Mouse (Mus musculus): ENCODE data around the gene Ppy.
A peak's percentile ranks its signal among the peaks of the same experiment; 100 is the strongest.

Gene Ppy

DNA sequence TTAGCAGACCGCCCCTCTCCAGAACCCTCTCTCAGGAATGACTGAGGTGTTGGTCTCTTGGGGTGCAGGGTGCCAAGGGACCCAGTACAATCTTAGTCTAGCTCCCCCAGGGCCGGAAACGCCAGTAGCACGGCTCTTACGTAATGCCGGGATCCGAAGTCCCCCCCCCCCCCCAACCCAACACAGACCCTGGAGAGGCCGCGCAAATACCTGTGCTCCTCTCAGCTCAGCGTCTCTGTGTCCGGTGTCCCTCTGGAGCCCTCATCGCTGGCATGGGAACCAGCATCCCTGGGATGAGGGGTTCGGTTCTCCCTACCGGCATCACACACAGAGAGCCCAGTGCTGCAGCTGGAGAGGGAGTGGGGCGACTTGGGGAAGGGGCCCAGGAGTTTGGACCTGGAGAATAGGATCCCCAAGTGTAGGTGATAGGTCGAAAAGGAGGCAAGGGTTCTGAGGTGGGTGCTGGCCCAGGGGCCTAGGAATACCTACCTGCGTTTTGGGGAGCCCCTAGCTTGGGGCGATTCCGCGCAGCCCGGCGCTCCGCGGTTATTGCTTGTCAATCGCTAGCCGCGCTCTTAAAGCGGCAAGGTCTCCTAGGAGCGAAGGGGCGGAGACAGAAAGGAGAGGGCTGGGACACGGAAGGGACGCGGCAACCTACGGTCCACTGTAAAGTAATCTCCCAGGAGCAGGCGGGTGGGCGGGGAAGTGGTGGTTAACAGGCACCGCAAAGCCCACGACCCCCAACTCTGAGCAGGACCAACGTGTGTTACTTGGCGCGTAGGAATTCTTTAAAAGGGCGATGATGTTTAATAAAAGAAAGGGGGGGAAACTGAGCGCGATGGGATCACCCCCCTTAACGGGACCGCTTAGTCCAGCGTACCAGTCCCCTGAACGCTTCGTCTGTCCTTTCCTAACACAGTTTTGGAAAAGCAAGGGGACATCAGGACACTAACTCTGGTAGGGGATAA, 12.9 kb downstream of the Ppy start, which contains the start of gene Mpp2:
Mpp2 (minus strand) TSS at position 585 of the 968 bp plus-strand sequence.
- no peak for DNase-seq (ENCODE audit: low read depth, low spot score)

DNA sequence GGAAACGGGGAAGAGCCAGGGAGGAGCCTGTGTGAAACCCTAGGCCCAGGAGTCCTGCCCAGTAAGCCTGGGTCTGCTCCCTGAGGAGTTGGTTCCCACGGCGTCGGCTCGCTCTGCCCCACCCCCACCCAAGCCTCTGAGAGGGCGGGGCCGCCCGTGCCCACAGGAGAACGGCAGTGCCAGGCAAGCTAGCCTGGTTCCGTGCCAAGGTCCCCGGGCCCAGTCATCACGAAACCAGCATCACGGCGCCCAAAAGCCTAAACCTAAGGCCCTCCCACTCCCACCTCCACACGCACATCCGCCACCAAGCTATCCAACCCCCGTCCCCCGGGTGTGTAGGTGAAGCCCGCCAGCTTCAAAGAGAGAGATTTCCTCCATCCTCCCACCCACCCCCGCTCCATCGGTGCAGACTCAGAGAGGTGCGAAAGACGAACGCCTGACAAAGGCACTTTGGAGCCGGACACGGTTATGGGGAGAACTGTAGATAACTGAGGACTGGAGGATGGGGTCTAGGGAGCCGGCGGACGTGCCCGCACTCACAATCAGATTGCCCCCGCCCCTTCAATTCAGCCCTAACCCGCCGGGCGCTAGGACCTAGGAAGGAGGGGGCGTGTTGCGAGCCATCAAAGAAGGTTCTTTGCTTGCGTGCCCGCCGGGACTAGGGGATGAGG, 13.9 kb downstream of the Ppy start:
- no peak for DNase-seq (ENCODE audit: low read depth, low spot score)

DNA sequence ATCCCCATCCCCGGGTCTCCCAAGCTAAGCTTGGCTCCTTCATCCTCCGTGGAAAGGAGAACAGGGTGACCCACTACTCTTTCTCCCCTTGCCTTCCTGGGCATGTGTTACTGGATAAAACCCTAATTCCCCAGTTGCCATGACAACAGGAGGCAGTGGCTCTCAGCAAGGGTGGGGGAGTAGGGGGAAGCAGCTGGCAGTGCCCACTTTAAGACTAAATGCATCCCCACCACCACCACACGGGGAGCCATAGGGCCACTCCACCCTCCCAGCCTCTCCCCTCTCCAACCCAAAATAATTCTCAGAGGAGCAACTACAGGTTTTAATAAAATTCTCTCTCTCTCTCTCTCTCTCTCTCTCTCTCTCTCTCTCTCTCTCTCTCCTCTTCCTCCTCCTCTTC, 14.8 kb downstream of the Ppy start:
- DNase-seq (ENCODE audit: low read depth, low spot score): no peak

DNA sequence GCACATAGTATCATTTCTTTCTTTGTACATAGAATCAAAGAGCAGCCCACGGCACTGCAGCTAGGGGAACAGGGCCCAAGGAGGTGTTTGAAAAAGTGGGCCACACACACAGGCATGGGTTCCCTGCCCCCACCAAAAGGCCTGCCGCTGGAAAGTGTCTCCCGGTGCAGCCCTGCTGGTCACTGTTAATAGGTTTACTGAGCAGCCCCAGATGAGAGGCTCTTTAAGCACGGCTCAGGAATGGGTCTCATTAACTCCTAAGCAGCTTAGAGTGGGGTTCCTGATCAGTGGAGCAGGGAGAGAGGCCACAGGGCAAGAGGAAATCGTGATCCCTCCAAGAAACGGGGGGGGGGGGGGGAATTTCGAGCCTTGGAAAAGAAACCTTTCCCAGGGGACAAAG, 17.0 kb downstream of the Ppy start:
- DNase-seq (ENCODE audit: low read depth, low spot score): no peak

DNA sequence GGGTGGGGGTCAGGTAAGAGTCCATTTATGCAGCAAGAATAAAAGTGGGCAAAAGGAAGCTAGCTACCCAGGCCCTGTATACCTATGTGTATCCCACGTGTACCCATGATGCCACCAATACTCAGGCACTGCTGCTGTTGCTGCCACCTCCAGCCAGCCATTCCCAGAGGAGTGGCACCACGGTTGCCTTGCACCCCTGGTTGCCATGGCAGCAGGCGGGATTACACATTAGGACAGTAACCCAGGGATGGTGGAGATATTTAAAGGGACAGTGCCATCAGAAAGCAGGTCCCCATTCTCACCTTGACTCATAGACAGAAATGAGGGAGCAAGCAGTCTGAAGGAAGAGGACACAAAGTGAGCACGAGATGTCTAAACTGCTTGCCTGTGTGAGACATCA, 17.9 kb downstream of the Ppy start:
- no peak for DNase-seq (ENCODE audit: low read depth, low spot score)

DNA sequence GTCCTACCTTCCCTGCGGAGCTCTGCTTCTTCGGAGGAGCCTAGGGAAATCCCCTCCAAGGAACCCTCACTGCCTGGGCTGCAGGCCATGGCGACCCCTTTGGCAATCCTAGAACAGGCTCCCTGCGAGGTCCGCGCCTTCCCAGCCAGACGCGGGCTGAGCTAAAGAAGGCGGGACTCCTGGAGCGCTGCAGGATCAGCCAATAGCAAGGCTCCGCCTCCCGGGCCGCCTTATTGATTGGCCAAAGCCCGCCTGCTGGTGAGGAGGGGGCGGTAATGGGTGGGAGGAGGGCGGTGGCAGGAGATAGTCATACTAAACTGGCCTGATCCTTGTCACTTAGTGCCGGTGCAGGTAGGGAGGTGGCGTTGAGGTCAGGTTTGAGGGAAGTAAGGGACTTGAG, 18.8 kb downstream of the Ppy start:
- DNase-seq (ENCODE audit: low read depth, low spot score): no peak

DNA sequence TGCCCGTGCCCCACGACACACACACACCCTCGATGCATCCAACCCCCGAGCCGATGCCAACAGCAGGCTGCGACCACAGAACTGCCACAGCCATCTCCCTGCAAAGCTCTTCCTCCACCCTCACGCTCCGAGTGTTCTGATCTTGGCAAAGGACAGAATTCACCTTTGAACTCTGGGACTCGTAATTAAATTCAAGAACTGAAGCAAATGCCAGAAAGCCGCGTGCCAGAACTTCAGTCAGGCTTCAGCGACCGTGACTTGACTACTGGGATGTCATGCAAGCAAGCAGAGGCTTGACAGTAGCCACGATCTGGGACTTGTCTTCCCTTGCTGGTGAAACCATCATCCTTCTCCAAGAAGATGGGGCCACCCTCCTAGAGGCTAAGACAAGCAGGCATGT, 27.4 kb downstream of the Ppy start:
- DNase-seq (ENCODE audit: low read depth, low spot score): no peak

DNA sequence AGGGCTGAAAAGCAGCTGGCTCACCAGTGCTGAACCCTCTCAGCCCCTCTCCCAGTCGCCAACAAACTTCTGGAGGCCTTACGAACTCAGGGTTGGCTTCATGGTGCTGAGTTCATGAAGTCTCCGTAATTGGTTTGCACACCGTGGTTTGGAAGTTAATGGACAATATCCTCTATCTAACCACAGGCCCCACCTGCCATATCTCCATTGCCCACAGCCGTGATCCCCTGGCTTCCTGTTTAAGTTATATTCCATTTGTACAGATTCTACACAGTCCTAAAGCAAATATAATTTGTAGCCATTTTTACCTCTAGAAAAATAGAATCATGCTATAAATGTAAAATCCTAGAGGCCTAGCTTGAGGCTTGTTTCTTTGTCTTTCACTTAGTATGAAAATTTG, 28.4 kb downstream of the Ppy start:
- DNase-seq (ENCODE audit: low read depth, low spot score): no peak

DNA sequence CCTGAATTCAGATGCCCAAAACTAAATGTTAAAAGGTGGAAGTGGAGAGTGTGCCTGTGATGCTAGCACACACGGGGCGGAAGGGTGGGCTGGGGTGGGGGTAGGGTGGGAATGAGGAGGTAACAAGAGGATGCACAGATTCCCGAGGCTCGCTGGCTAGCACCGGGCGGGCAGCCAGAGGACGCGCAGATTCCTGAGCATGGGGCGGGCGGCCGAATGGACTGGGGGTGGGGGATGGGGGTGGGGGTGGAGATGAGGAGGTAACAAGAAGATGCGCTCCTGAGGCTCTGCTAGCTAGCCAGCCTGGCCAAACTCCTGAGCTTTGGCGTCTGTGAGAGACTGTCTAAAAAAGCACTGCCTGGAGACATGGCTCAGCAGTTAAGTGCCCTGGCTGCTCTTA, 30.7 kb downstream of the Ppy start:
- DNase-seq (ENCODE audit: low read depth, low spot score): no peak

DNA sequence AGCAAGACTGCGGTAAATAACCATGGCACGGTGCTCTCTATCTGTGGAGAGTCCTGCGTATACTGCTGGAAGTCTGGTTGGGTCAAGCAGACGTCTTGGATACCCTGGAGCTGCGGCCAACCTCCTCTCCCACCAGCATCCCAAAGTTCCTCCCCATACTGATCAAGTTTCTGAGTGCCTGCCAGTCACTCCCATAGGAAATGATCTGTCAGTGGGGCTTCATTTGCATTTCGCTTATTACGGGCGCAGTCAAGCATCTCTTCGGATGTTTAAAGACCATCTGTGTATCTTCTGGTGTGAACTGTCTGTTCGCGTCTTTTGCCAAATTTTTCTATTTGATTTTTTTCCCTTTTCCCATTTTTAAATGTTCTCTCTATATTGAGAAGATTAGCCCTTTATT, 31.5 kb downstream of the Ppy start:
- DNase-seq (ENCODE audit: low read depth, low spot score): no peak

DNA sequence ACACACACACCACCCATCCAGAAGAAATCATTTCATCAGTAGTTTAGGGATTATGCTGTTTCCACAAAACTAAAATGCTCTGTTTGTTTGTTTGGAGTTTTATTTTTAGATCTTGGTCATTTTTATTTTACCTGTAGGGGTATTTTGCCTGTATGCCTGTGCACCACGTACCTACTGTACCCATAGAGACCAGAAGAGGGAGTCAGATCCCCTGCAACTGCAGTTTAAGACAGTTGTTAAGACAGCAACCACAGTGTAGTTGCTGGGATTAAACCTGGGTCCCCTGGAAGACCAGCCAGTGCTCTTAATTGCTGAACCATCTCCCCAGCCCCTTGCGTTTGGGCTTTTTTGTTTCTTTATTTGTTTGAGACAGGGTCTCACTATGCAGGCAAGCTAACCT, 32.1 kb downstream of the Ppy start:
- no peak for DNase-seq (ENCODE audit: low read depth, low spot score)

DNA sequence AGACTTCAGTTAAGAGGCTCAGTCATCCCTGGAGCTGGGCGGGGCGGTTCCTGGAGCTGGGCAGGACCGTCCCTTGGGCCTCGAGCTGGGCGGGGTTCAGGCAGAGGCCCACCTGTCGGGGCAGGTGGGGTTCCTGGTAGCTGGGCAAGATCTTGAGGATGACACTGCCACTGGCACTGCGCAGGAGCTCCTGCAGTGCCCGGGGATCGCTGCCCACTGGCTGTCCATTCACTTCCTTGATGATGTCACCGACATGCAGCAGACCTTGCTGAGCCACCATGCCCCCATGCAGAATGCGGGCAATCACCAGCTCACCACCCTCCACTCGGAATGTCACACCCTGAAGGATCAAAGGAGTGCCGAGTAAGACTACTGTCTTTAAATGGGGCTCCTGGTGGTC, 38.0 kb downstream of the Ppy start:
- DNase-seq (ENCODE audit: low read depth, low spot score): no peak

DNA sequence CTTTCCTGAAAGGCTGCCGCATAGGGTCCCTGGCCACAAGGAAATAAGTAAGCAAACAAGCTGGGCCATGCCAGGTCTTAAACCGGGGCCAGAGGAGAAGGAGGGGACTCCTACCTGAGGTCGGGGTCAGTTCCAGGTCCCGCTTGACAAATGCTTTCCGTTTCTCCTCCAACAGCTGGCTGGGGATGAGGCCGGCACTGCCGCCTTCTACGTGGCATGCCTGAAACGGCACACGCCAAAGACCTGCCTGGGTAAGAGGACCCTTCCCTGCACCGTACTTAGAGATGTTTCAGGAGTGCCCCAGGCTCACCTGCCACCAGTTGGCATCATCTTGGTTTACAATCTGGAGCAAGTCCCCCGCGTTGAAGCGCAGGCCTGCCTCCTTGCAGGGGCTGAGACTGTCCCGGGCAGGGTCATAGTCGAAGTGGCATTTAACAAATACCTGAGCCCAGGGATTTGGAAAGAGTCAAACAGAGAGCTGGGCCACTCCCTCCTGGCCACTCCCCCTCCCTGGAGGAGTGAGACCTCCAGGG, 39.1 kb downstream of the Ppy start:
- DNase-seq (ENCODE audit: low read depth, low spot score): no peak

DNA sequence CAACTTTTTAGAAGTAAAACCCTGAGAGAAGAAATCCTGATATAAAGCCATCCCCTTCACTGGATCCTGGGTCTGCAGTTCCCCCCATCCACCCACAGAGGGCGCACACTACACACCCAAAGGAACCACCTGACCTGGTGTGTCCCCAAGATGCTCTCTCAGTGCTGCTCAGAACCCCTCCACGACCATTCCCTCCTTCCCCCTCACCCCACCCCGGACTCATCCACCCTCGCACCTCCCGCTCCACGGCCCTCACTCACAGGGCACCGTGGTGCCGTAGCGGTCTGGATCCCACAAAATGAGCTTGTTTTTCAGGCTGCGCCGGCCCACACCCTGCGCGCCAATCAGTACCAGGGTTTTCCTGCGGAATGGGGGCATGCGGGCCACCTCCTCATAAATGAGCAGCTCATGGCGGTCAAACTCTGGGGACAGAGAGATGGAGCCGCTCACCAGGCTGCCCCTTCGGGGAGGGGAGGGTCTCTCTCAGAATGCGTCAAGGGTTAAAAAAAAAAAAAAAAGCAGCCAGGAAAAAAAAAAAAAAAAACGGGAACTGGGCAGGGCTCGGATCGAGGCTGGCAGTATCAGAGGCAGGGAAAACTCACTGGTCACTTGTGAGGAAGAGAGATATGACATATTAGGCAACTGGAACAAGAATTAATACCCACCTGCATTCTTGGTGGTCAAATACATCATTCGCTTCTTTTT, 39.7 kb downstream of the Ppy start:
- DNase-seq (ENCODE audit: low read depth, low spot score): peak; percentile 50

DNA sequence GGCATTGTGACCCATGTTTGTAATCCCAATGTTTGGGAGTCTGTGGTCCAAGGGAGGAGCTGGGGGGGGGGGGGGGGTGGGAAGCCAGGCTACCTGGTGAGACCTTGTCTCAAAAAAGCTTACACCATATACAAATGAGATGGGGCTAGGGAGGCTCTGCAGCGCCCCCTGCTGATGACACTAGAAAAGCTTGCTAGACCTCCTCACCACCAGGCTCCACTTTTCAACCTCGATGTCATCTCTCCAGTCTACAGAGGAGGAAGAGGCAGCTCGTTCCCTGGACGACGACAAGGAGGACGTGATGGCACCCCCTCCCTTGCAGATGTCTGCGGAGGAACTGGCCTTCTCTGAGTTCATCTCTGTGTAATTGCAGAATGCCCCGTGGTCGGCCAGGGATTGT, 47.3 kb downstream of the Ppy start:
- DNase-seq (ENCODE audit: low read depth, low spot score): no peak

DNA sequence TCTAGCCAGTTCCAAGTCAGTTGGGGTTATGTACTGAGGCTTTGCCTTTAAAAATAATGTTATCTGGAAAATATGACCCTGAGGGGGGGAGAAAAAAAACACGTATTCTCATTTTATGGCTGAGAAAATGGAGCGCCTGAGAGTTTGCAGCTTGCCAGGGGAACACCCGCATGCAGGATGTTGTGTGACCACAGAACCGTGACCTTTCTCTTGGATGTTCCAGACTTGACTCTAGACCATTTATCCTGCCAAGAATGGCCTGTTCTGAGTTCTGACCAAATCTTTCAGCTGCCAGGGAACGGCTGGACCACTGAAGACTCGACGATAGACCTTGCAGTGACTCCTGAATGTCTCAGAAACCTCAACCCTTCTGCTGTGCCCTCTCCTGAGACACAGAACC, 47.9 kb downstream of the Ppy start:
- DNase-seq (ENCODE audit: low read depth, low spot score): no peak

DNA sequence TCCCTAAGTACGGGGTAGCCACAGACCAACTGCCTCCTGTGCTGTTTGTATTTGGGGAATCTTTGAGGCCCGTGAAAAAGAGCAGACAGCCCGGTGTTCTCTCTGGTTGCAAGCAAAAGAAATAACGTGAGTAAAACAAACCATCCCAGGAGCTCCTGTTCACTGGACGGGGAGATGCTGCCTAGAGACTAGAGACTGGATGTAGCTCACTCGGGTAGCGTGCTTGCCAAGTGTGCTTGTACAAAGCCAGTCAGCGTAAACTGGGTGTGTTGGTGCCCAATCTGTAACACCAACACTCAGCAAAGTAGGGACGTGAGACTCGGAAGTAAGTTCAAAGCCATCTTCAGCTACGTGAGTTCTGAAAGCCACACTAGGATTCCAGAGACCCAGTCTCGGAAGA, 48.4 kb downstream of the Ppy start:
- DNase-seq (ENCODE audit: low read depth, low spot score): no peak

DNA sequence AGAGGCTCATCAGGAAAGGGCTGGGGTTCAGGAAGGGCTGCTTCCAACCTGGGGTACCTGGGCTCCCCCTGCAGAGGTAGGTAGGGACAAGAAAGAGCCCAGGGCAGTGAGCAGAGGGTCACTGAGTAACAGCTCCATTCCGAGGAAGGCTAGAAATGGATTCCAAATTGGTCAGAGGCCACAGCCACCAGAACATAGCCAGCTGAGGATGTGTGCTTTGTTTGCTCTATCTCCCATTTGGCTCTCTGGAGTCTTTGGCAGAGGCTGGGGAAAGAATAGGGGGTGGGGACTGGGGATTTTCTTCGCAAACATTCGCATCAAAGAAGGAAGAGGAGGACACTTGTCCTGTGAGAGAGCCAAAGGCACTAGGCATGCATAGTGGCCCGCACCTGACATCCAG, 49.2 kb downstream of the Ppy start:
- no peak for DNase-seq (ENCODE audit: low read depth, low spot score)

DNA sequence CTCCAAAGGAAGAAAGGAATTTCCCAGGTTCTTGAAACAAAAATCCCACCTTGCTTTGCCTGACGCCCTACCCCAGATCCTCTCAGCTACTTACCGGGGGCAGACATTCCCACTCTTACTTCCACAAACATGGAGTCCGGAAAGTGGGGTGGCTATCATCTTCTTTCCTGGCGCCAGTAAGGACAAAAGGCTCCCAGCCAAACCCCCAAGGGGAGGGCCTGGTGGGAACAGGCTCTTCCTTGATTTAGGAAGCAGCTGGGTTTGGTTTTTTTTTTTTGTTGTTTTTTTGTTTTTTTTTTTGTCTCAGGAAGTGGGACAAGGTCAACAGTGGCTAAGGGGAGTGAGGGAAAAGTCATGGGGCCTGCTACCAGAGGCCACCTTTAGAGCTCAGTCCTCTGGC, 49.6 kb downstream of the Ppy start:
- DNase-seq (ENCODE audit: low read depth, low spot score): no peak

Measured in retina, adult 2 months (tissue).